Mouse (Mus musculus) embryonic fibroblast, embryonic 13.5 days (primary cell): ENCODE data around the gene Gstm3.

Source experiments
- CTCF ChIP-seq: IDR thresholded peaks from 2 replicates; pipeline ENCODE4 v1.5.1; 2011; ENCODE audit warnings: mild to moderate bottlenecking, control low read depth, low read length, moderate library complexity, borderline replicate concordance; ENCODE audit not compliant: insufficient read depth
- POLR2A ChIP-seq: IDR thresholded peaks from 2 replicates; pipeline ENCODE4 v1.6.1; 2011; ENCODE audit warnings: low read depth, mild to moderate bottlenecking, control low read depth, low read length, moderate library complexity

- no peak for TF ChIP-seq CTCF
- TF ChIP-seq POLR2A = no peak
These were observed 15.4 kb upstream of the Gstm3 start for GRCm38 (mm10) chr3:107984471-107984870.
